Mouse (Mus musculus) right cerebral cortex, postnatal 36 days (tissue): ENCODE results near the gene Scgb2b12.
"Not testable (repeated sequence)": the region's sequence is repeated elsewhere in the genome, so short reads cannot be mapped to it uniquely, and the experiment has no call there.

Source experiments
- DNase-seq, 2 experiments: peaks; one replicate each; pipeline ENCODE4 v3.0.0; 2022; ENCODE audit warnings: low spot score in 2 of 2, mixed read lengths in 1 of 2

Gene Scgb2b12

GRCm38 (mm10) chr7:32327145-32327544 is at the start of gene Scgb2b12:
Scgb2b12 (minus strand) TSS chr7:32327245.
- DNase-seq, result not testable (repeated sequence)

DNA sequence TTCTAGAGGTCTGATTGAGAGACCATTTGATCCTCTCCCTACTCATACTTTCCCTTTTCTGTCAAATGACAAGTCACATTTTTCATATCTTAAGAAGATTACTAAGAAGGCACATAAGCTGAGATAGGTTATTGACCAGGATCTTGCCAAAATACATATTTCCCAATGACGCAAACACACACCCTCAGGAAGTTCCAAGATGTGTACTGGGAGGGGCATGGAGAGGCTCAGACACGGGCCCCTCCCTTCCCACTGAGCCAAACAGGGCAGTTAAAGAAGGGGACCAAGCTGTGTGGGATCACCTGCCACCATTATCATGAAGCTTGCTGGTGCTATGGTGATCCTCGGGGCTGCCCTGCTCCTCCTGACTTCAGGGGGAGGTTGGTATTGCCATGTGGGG is 6.8 kb upstream of the Scgb2b12 start, which contains the start of gene Scgb1b12:
TSS of gene Scgb1b12 (plus strand) at position 301 of the 400 bp plus-strand sequence.
- DNase-seq, result not testable (repeated sequence)
